Mouse (Mus musculus) hindbrain, embryonic 13.5 days (tissue): ENCODE results near the gene Stk35. TPM values are rescaled to one million over a fixed set of nuclear protein-coding genes. Genes with fewer than 3 reads are reported as not detected.
"Not testable (repeated sequence)": the region's sequence is repeated elsewhere in the genome, so short reads cannot be mapped to it uniquely, and the experiment has no call there.

ENCODE experiments used
- ATAC-seq: fragments of 200-750 bp; cut with Nextera tagmentation; 2 replicates; pipeline ENCODE4 v1.8.0; 2017; ENCODE audit warnings: moderate TSS enrichment; ENCODE audit not compliant: low FRiP score
- H3K27ac ChIP-seq: fragments of 300-500 bp; sonication (generic); 2 replicates; pipeline ENCODE4 v1.5.1; 2015; ENCODE audit warnings: inconsistent platforms, mild to moderate bottlenecking, moderate library complexity
- H3K27me3 ChIP-seq: fragments of 300-500 bp; sonication (generic); 2 replicates; pipeline ENCODE4 v1.6.1; 2015; ENCODE audit warnings: mild to moderate bottlenecking, inconsistent platforms
- H3K36me3 ChIP-seq: fragments of 300-500 bp; sonication (generic); 2 replicates; pipeline ENCODE4 v1.6.1; 2015; ENCODE audit warnings: mild to moderate bottlenecking, inconsistent platforms
- H3K4me1 ChIP-seq: fragments of 300-500 bp; sonication (generic); replicated peaks from 2 replicates; pipeline ENCODE4 v1.6.1; 2015; ENCODE audit warnings: inconsistent platforms
- H3K4me2 ChIP-seq: fragments of 300-500 bp; sonication (generic); 2 replicates; pipeline ENCODE4 v1.6.1; 2015; ENCODE audit warnings: inconsistent platforms, mild to moderate bottlenecking, moderate library complexity
- H3K4me3 ChIP-seq: fragments of 300-500 bp; sonication (generic); 2 replicates; pipeline ENCODE4 v1.5.1; 2015; ENCODE audit warnings: mild to moderate bottlenecking, inconsistent platforms
- H3K9ac ChIP-seq: fragments of 300-500 bp; sonication (generic); 2 replicates; pipeline ENCODE4 v1.6.1; 2015; ENCODE audit warnings: mild to moderate bottlenecking, inconsistent platforms
- H3K9me3 ChIP-seq: fragments of 300-500 bp; sonication (generic); 2 replicates; pipeline ENCODE4 v1.6.1; 2016; ENCODE audit warnings: inconsistent platforms
- WGBS: fragments of 180-500 bp; shearing (Covaris S2); methylation state at CpG from one replicate; pipeline ENCODE4 v1.1.7; 2015; 5-methylcytosine and 5-hydroxymethylcytosine counted together
- polyA plus RNA-seq: library from polyadenylated mRNA; unstranded; fragments of >200 nt; fragmentation: Nextera tagmentation; extraction: Ambion mirVana; gene quantifications from 2 replicates; pipeline ENCODE4 v1.2.1, GENCODE M21; 2015

Stk35 gene
- polyA plus RNA-seq, 1 experiment from 2014 or later = 8.7 TPM

DNA sequence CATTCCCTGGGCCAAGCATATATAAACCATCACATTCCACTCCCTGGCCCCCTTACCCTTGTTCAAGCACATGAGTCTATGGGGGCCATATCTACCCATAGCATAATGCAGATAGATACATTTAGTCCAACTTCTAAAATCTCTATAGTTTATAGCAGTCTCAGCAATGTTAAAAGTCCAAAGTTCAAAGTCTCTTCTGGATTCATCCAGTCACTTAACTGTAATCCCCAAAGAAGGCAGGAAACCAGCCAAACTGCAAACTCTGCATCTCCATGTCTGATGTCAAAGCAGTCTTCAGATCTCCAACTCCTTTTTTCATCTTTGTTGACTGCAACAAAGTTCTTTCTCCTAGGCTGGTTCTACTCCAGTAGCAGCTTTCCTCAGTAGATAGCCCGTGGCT, 38.0 kb downstream of the Stk35 start:
- no peaks in the 10 kb centered on the region for H3K4me1 ChIP-seq
- no peaks in the 10 kb centered on the region for H3K9me3 ChIP-seq
- H3K36me3 ChIP-seq = no peaks in the 10 kb centered on the region
- ATAC-seq = no peak
- H3K9ac ChIP-seq = no peak overlapping the region
- WGBS = 89% methylated on average over 1 of the region's 1 CpGs
- no peaks in the 10 kb centered on the region for H3K27me3 ChIP-seq
- no peak overlapping the region for H3K27ac ChIP-seq
- no peak overlapping the region for H3K4me3 ChIP-seq
- no peak overlapping the region for H3K4me2 ChIP-seq

DNA sequence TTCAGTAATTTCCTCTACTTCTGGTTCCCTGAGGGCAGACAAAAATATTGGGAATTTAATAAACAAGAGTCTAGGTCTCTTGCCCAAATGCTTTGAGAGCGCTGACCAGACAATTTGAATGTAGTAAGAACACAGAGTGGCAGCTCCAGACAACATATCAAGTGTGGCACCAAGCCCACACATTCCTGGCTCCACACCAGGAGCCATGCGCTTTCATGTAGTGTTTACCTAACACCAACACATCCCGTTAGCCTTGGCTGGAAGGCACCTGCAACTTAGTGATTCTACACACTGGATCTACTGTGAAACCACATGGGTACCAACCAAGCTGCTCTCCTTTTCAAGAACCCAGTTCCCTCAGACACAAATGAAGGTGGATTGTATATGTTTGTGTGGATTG, 45.5 kb downstream of the Stk35 start:
- WGBS = 79% methylated on average over 3 of the region's 3 CpGs
- no peak overlapping the region for H3K9ac ChIP-seq
- H3K9me3 ChIP-seq = no peaks in the 10 kb centered on the region
- H3K27me3 ChIP-seq = no peaks in the 10 kb centered on the region
- H3K4me3 ChIP-seq = no peak overlapping the region
- ATAC-seq = no peak
- H3K36me3 ChIP-seq = no peaks in the 10 kb centered on the region
- no peak overlapping the region for H3K27ac ChIP-seq
- H3K4me2 ChIP-seq = no peak overlapping the region
- no peaks in the 10 kb centered on the region for H3K4me1 ChIP-seq

DNA sequence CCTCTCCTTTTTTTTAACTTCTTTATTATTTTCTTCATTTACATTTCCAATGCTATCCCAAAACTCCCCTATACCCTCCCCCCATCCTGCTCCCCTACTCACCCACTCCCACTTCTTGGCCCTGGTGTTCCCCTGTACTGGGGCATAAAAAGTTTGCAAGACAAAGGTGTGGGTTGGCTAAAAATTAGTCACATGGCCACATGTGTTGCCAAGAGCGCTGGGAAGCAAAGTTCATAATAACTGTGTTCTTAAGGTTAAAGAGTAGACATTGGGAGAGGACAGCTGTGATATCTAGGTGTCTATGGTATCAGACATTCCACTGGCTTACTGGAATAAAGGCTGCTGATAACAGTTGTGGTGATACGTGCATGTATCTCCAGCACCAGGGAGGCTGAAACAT, 46.2 kb downstream of the Stk35 start:
- no peak overlapping the region for H3K27ac ChIP-seq
- no peaks in the 10 kb centered on the region for H3K4me1 ChIP-seq
- no peaks in the 10 kb centered on the region for H3K36me3 ChIP-seq
- H3K9ac ChIP-seq = no peak overlapping the region
- no peaks in the 10 kb centered on the region for H3K27me3 ChIP-seq
- H3K9me3 ChIP-seq = no peaks in the 10 kb centered on the region
- ATAC-seq = no peak
- no peak overlapping the region for H3K4me3 ChIP-seq
- no peak overlapping the region for H3K4me2 ChIP-seq
- WGBS = 94% methylated on average over 2 of the region's 2 CpGs

DNA sequence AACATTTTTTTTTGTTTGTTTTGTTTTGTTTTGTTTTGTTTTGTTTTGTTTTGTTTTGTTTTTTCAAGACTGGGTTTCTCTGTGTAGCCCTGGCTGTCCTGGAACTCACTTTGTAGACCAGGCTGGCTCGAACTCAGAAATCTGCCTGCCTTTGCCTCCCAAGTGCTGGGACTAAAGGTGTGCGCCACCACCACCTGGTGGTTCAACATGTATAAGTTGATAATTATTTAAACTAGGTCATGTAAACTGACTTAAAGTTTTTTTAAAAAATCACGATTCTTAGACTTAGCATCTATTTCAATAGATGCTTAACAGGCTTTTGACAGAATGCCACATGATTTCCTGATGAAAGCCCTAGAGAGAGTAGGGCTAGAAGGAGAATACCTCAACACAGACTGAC, 48.8 kb downstream of the Stk35 start:
- not testable (repeated sequence) for H3K36me3 ChIP-seq, H3K9ac ChIP-seq, H3K4me2 ChIP-seq, H3K4me3 ChIP-seq, H3K27me3 ChIP-seq, H3K27ac ChIP-seq, H3K4me1 ChIP-seq, ATAC-seq, H3K9me3 ChIP-seq
- 94% methylated on average over 3 of the region's 3 CpGs for WGBS

DNA sequence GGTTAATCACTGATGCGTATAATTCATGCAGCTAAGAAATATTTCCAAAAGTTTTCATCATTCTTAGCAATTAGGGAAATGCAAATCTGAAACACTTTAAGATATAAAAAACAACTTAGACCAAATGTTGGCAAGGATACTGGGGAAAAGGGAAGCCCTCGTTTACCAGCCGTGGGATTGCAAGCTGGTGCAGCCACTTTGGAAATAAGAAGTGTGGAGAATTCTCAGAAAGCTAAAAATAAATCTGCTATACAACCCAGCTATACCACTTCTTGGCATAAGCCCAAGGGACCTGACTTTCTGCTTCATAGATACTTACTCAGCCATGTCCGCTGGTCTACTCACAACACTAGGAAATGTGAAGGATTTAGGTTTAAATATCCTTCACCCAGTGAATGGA, 51.2 kb downstream of the Stk35 start:
- Histone ChIP-seq H3K27me3 (no peaks in the 10 kb centered on the region), H3K9ac (no peak overlapping the region), H3K4me2 (no peak overlapping the region), H3K4me1 (no peaks in the 10 kb centered on the region), H3K9me3 (no peaks in the 10 kb centered on the region), H3K27ac (no peak overlapping the region), H3K4me3 (no peak overlapping the region), H3K36me3 (no peaks in the 10 kb centered on the region)
- WGBS = 93% methylated on average over 4 of the region's 4 CpGs
- no peak for ATAC-seq

- no peaks in the 10 kb centered on the region for H3K27me3 ChIP-seq
- no peaks in the 10 kb centered on the region for H3K4me1 ChIP-seq
- no peaks in the 10 kb centered on the region for H3K9me3 ChIP-seq
- 81% methylated on average over 5 of the region's 5 CpGs for WGBS
- H3K4me2 ChIP-seq = no peak overlapping the region
- no peak overlapping the region for H3K27ac ChIP-seq
- H3K36me3 ChIP-seq = no peaks in the 10 kb centered on the region
- no peak for ATAC-seq
- H3K9ac ChIP-seq = no peak overlapping the region
- H3K4me3 ChIP-seq = no peak overlapping the region
Observed at GRCm38 (mm10) chr2:129863256-129863655, 62.9 kb downstream of the Stk35 start.

- WGBS = 74% methylated on average over 3 of the region's 3 CpGs
Observed at GRCm38 (mm10) chr2:129864958-129865357, 64.6 kb downstream of the Stk35 start.

DNA sequence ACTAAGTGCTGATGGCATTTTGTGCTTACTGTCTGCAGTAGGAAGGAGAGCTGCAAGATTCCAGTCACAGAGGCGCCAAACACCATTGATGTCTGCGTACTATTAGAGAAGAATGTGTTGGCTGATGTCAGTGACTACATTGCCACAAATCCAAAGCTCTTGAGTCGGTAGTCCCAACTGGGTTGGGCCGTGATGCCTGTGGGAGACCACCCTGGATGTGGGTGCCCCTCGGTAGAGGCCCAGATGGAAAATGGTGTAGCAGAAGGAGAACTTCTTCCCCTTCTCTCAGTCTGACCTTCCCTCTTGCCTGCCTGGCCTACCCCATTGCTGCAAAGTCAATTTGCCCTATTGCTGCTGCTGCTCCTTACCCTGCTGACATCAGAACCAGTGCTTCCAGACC, 68.8 kb downstream of the Stk35 start:
- Histone ChIP-seq H3K4me2 (no peak overlapping the region), H3K4me1 (0 out of 2 replicates have a peak, but pooled peaks cover 4% of the 10 kb centered on the region), H3K4me3 (no peak overlapping the region), H3K9ac (no peak overlapping the region), H3K27ac (no peak overlapping the region), H3K36me3 (no peaks in the 10 kb centered on the region), H3K27me3 (no peaks in the 10 kb centered on the region), H3K9me3 (no peaks in the 10 kb centered on the region)
- 93% methylated on average over 5 of the region's 5 CpGs for WGBS
- no peak for ATAC-seq

More at GRCm38 (mm10) chr2:129864958-129865357, 64.6 kb downstream of the Stk35 start:
- no peaks in the 10 kb centered on the region for H3K9me3 ChIP-seq
- H3K27me3 ChIP-seq = no peaks in the 10 kb centered on the region
- no peak overlapping the region for H3K9ac ChIP-seq
- ATAC-seq = no peak
- no peak overlapping the region for H3K4me3 ChIP-seq
- H3K27ac ChIP-seq = no peak overlapping the region
- no peaks in the 10 kb centered on the region for H3K36me3 ChIP-seq
- H3K4me2 ChIP-seq = no peak overlapping the region
- no peaks in the 10 kb centered on the region for H3K4me1 ChIP-seq

DNA sequence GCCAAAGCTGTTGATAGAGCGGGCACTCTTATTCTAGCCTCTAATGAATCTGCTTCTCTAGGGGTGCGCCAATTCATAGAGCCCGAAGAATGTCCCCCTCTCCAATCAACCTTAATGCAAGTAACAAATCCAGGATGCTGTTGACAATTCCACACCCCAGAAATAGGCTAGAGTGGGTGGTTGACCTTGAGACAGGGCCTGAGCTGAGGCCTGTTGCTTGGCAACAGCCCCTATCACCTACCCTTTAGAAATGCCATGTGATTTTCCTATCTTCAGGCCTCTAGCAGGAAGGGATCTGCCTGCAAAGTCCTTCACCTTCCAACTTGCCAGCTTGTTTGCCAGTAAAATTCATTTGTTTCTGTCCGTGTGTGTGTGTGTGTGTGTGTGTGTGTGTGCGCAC, 70.9 kb downstream of the Stk35 start:
- Histone ChIP-seq H3K36me3 (no peaks in the 10 kb centered on the region), H3K9me3 (no peaks in the 10 kb centered on the region), H3K4me3 (no peak overlapping the region), H3K9ac (peak overlapping the region; percentile 40; the same call in 1 of the 2 replicates), H3K27me3 (no peaks in the 10 kb centered on the region), H3K4me1 (0 out of 2 replicates have a peak, but pooled peaks cover 4% of the 10 kb centered on the region), H3K27ac (no peak overlapping the region), H3K4me2 (no peak overlapping the region)
- 88% methylated on average over 5 of the region's 5 CpGs for WGBS
- no peak for ATAC-seq

GRCm38 (mm10) chr2:129872071-129872470, 71.8 kb downstream of the Stk35 start:
- no peak overlapping the region for H3K27ac ChIP-seq
- no peaks in the 10 kb centered on the region for H3K9me3 ChIP-seq
- WGBS = 78% methylated on average over 7 of the region's 7 CpGs
- H3K4me1 ChIP-seq = 0 out of 2 replicates have a peak, but pooled peaks cover 4% of the 10 kb centered on the region
- no peak overlapping the region for H3K9ac ChIP-seq
- no peak overlapping the region for H3K4me2 ChIP-seq
- no peaks in the 10 kb centered on the region for H3K36me3 ChIP-seq
- no peak for ATAC-seq
- H3K27me3 ChIP-seq = no peaks in the 10 kb centered on the region
- no peak overlapping the region for H3K4me3 ChIP-seq

DNA sequence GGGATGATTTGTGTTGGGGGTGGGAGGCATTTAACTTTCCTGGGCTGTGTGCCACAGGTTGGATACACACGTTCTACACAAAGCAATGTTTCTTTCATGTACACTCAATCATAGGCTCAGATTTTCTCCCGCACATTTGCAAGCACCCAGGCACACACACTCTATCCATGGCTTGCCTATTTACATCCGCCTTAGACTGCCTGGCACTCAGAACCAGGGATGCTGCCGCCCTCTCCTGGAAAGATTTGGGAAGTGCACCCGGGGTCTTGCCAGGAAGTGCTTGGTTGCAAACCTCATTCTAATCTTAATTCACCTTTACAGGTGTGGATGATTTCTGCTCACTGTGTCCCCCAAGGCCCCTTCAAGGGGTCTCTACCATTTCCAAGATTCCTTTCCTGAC, 73.2 kb downstream of the Stk35 start:
- 8% methylated on average over 5 of the region's 5 CpGs for WGBS
- 0 out of 2 replicates have a peak, but pooled peaks cover 4% of the 10 kb centered on the region for H3K4me1 ChIP-seq
- no peak overlapping the region for H3K4me3 ChIP-seq
- H3K4me2 ChIP-seq = no peak overlapping the region
- ATAC-seq = peak; percentile 78; the same call in 1 of the 2 replicates
- H3K9me3 ChIP-seq = no peaks in the 10 kb centered on the region
- H3K27me3 ChIP-seq = no peaks in the 10 kb centered on the region
- H3K27ac ChIP-seq = no peak overlapping the region
- no peaks in the 10 kb centered on the region for H3K36me3 ChIP-seq
- no peak overlapping the region; the same call in 1 of the 2 replicates for H3K9ac ChIP-seq

DNA sequence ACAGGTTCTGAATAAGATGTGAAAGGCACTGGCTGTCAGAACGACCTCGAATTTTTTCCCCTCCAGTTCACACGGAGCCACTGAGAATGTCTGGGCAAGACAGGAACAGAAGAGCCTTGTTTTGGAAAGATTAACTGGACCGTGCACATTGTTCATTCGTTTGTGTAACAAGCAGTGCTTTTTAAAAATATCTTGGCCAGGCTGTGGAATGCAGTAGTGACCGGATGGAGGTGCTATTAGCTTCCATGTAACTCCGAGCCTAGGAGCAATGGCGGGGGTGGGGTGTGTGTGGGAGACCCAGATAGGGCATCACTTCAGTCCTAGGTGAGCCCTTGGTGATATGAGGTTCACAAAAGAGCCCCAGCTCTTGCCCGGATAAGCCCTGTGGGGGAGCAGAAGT, 73.8 kb downstream of the Stk35 start:
- no peak overlapping the region for H3K4me2 ChIP-seq
- ATAC-seq = no peak
- no peaks in the 10 kb centered on the region for H3K9me3 ChIP-seq
- H3K9ac ChIP-seq = no peak overlapping the region; the same call in 1 of the 2 replicates
- H3K27me3 ChIP-seq = no peaks in the 10 kb centered on the region
- H3K27ac ChIP-seq = no peak overlapping the region
- 0 out of 2 replicates have a peak, but pooled peaks cover 4% of the 10 kb centered on the region for H3K4me1 ChIP-seq
- no peaks in the 10 kb centered on the region for H3K36me3 ChIP-seq
- 55% methylated on average over 9 of the region's 9 CpGs for WGBS
- no peak overlapping the region for H3K4me3 ChIP-seq

DNA sequence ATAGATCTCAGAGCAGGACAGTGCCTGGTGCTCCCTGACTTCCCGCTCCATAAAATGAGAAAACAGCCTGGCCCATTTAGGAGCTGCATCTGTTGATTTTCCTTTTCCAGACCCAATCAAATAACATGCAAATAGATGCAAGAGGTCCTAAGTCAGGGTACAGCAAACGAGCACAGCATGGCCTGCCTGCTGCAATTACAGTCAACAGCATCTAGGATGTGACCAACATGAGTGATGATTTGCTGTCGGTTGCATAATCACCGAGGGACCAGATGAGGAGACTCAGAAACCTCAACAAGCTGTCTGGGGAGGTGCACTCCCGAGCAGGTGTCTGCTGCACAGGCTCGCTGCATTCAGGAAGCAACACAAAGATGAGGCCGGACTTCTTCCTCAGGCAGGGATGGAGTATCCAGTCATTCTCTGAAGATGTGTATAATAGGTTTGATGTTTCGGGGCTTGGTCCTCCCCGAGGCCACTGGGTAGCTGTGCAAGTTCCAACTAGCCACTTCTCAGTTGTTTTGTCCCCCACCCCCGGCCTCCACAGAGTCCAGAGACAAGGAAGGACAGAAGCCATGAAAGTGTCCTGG, 74.3 kb downstream of the Stk35 start:
- no peak for ATAC-seq
- WGBS = 72% methylated on average over 10 of the region's 10 CpGs
- no peaks in the 10 kb centered on the region for H3K36me3 ChIP-seq
- no peak overlapping the region for H3K4me2 ChIP-seq
- no peaks in the 10 kb centered on the region for H3K9me3 ChIP-seq
- H3K27ac ChIP-seq = no peak overlapping the region
- no peak overlapping the region for H3K4me3 ChIP-seq
- 0 out of 2 replicates have a peak, but pooled peaks cover 4% of the 10 kb centered on the region for H3K4me1 ChIP-seq
- no peak overlapping the region for H3K9ac ChIP-seq
- no peaks in the 10 kb centered on the region for H3K27me3 ChIP-seq
